In the genomic region with DNA sequence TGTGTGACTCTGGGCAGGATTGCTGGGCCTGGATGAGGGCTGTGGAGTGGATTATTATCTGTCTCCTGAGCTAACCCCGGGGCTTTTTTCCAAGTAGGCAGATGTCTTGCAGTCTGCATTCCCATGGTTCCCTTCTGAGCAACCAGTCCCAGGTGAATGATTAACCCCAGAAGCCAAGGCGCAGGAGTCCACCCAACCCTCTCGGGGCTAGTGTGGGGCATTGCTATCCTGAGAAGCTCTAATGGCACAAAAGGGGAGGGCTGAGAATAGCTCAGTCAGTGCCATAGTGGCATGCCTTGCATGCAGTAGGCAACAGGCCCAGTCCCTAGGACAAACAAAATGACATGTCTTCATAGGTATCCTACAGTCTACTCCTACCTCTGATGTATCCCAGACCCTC, we compare ENCODE assay signal across 11 mouse cellular contexts. TPM values are rescaled to one million over a fixed set of nuclear protein-coding genes. Genes with fewer than 3 reads are reported as not detected.
DNase-seq lines count a peak whose midpoint lies in the region; ATAC-seq and TF ChIP-seq lines count a peak whose summit lies in the region.
"Had no signal": no experiment of that assay in that cellular context is flagged by ENCODE, and none has a peak within 500 bp of the region (broad histone marks: within the 10 kb centered on the region; RNA-seq: fewer than 3 reads in every experiment).

No protein-coding gene starts in this region.

- peaks cover 14% of the 10 kb centered on the region for H3K4me1 ChIP-seq in heart, adult 2 months (ENCODE audit: control insufficient read depth, insufficient read depth, low read length)
- peaks cover 19% of the 10 kb centered on the region for H3K4me1 ChIP-seq in heart, postnatal 0 days (ENCODE audit: control insufficient read depth, insufficient read depth)
- H3K4me1 ChIP-seq in liver, embryonic 15.5 days (replicated peaks), result peaks cover 57% of the 10 kb centered on the region

- no peaks in the 10 kb centered on the region for H3K9me3 ChIP-seq in heart, postnatal 0 days (replicated peaks; ENCODE audit: control insufficient read depth, low read length)
- no peaks in the 10 kb centered on the region for H3K9me3 ChIP-seq in liver, embryonic 15.5 days (replicated peaks)
- H3K9me3 ChIP-seq: limb, embryonic 12.5 days had no signal

- TF ChIP-seq CTCF in heart, adult 2 months (IDR thresholded peaks at IDR 0.05), result no peak
- TF ChIP-seq CTCF in heart, postnatal 0 days (IDR thresholded peaks at IDR 0.05; ENCODE audit: low read depth), result no peak

- no peaks in the 10 kb centered on the region for H3K79me2 ChIP-seq in heart, adult 2 months (replicated peaks; ENCODE audit: control insufficient read depth, insufficient read depth, low read length)

- DNase-seq in heart, adult 2 months, result peak in 1 of 2 experiments; percentile 36
- DNase-seq in heart, adult 9 months (ENCODE audit: low spot score in 2 of 2), result no peak
- DNase-seq in heart, postnatal 0 days (ENCODE audit: low spot score), result no peak
- peak; percentile 87 to 92 for DNase-seq in kidney, adult 8-10 months
- no peak for DNase-seq in urinary bladder, adult 18-20 months (ENCODE audit: low spot score in 2 of 2)
- no peak for DNase-seq in layer of hippocampus, postnatal 14 days (ENCODE audit: low spot score in 2 of 2)
- DNase-seq: layer of hippocampus, adult 9-11 months; thymus, postnatal 25 days had no signal

- TF ChIP-seq EP300 in heart, adult 2 months (IDR thresholded peaks at IDR 0.05; ENCODE audit: insufficient read depth, low read depth, low read length), result no peak
- no peak for TF ChIP-seq EP300 in heart, postnatal 0 days (IDR thresholded peaks at IDR 0.05; ENCODE audit: low read depth)

- H3K36me3 ChIP-seq in heart, adult 2 months (ENCODE audit: control insufficient read depth, insufficient read depth, low read length), result peaks cover 21% of the 10 kb centered on the region
- H3K36me3 ChIP-seq in heart, postnatal 0 days (replicated peaks; ENCODE audit: control insufficient read depth, insufficient read depth, low read length), result peaks cover 26% of the 10 kb centered on the region
- peaks cover 41% of the 10 kb centered on the region for H3K36me3 ChIP-seq in liver, embryonic 15.5 days (replicated peaks)

- peak overlapping the region; percentile 73 for H3K27ac ChIP-seq in heart, adult 2 months
- H3K27ac ChIP-seq in heart, postnatal 0 days (ENCODE audit: low read depth), result peak overlapping the region; percentile 47
- peak overlapping the region; percentile 75 for H3K27ac ChIP-seq in liver, embryonic 15.5 days (replicated peaks)
- H3K27ac ChIP-seq: limb, embryonic 12.5 days had no signal

- TF ChIP-seq POLR2A in heart, adult 2 months (IDR thresholded peaks at IDR 0.05; ENCODE audit: insufficient read depth, low read depth, low read length), result no peak

- no peak overlapping the region for H3K4me3 ChIP-seq in heart, adult 2 months
- no peak overlapping the region for H3K4me3 ChIP-seq in heart, postnatal 0 days (ENCODE audit: low read depth, low read length)
- H3K4me3 ChIP-seq in liver, embryonic 15.5 days (replicated peaks), result no peak overlapping the region
- H3K4me3 ChIP-seq: limb, embryonic 12.5 days had no signal

- H3K9ac ChIP-seq in heart, adult 2 months (ENCODE audit: low read depth, low read length), result no peak overlapping the region
- H3K9ac ChIP-seq in heart, postnatal 0 days (replicated peaks; ENCODE audit: low read depth, low read length), result no peak overlapping the region
- no peak overlapping the region for H3K9ac ChIP-seq in liver, embryonic 15.5 days
- H3K9ac ChIP-seq: limb, embryonic 12.5 days had no signal

- H3K27me3 ChIP-seq in heart, adult 2 months (ENCODE audit: control insufficient read depth, insufficient read depth, low read length), result no peaks in the 10 kb centered on the region
- H3K27me3 ChIP-seq in heart, postnatal 0 days (ENCODE audit: control insufficient read depth, insufficient read depth, low read length), result no peaks in the 10 kb centered on the region
- H3K27me3 ChIP-seq in liver, embryonic 15.5 days, result no peaks in the 10 kb centered on the region
- H3K27me3 ChIP-seq: limb, embryonic 12.5 days had no signal

- H3K4me2 ChIP-seq in heart, postnatal 0 days (ENCODE audit: low read depth, low read length), result no peak overlapping the region
- H3K4me2 ChIP-seq in liver, embryonic 15.5 days, result no peak overlapping the region
- H3K4me2 ChIP-seq: limb, embryonic 12.5 days had no signal

- 60% methylated on average over 3 of the region's 3 CpGs for WGBS in heart, adult 2 months
- WGBS in heart, postnatal 0 days, result 52% methylated on average over 3 of the region's 3 CpGs
- WGBS in liver, embryonic 15.5 days (ENCODE audit: insufficient replicate concordance), result 64% methylated on average over 3 of the region's 3 CpGs

- peak; percentile 34 for ATAC-seq in heart, postnatal 0 days (ENCODE audit: insufficient read depth, low read depth)
- ATAC-seq in liver, embryonic 15.5 days (ENCODE audit: insufficient read depth), result peak; percentile 17; the same call in 1 of the 2 replicates
- ATAC-seq in activated CD4-positive, CD25-positive, alpha-beta regulatory T cell, adult 4 months, result no peak

- intact Hi-C loops in heart, adult 2 months (cut with DNase I), result no loop called here

RNA-seq across cellular contexts. Expression of a gene that starts 22.1 kb away (rescaled TPM):
- total RNA-seq in heart, adult 2 months (2021), result 100 to 1,000 TPM; 157 to 177 TPM
- polyA plus RNA-seq in heart, adult 2 months (2012; rRNA removed), result 91.9 and 179 TPM in 2 replicates
- total RNA-seq in heart, postnatal 0 days (2014; rRNA removed; ENCODE audit: low replicate concordance), result 213 and 255 TPM in 2 replicates
- 73.4 and 104 TPM in 2 replicates for polyA plus RNA-seq in heart, postnatal 0 days (2015; fragmentation: Nextera tagmentation; extraction: Ambion mirVana)
- 86.3 and 95.2 TPM in 2 replicates for polyA plus RNA-seq in liver, embryonic 15.5 days (2015; fragmentation: Nextera tagmentation; extraction: Ambion mirVana)
- polyA plus RNA-seq in activated CD4-positive, CD25-positive, alpha-beta regulatory T cell, adult 4 months (2017; shearing (Covaris generic)), result 10 to 100 TPM in 1 of 2 experiments, 1 to 10 TPM in 1; 6.7 to 11.2 TPM
- 10 to 100 TPM; 71.6 to 74.2 TPM for total RNA-seq in layer of hippocampus, postnatal 14 days (2021)

Comparison
In these comparisons a context has a peak if more than half of its experiments do, and no peak if none do; other contexts are left out.
1. DNase-seq: peak in kidney, adult 8-10 months (2 of 2); none in heart, adult 9 months (0 of 2), heart, postnatal 0 days (single experiment), urinary bladder, adult 18-20 months (0 of 2) and layer of hippocampus, postnatal 14 days (0 of 2).
2. Peak in every context shown above with its lines, with median percentiles within 50 percentile points of each other: H3K27ac ChIP-seq.